Mouse (Mus musculus): ENCODE results near the gene Foxp1. TPM values are rescaled to one million over a fixed set of nuclear protein-coding genes. Genes with fewer than 3 reads are reported as not detected.

The Foxp1 gene
- polyA plus RNA-seq, 1 experiment from 2014 or later = 52.4 TPM

DNA sequence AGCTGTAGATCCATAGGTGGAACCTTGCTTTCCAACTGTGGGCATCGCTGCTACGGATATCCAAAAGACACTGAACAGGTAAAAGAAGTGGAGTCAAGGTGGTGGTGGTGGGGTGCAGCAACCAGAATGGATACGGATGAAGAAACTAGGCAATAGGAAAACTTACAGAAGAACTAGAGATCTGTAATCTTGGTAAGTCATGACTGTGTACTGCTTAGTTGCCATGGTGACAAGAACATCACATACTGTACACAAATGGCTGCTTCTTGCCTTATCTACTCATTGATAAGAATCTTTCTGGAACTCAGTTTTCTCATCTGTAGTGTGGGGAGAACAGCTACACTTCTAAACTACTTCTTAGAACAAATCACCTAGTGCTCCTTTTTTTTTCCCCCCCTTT, 302.0 kb downstream of the Foxp1 start:
- Histone ChIP-seq H3K9me3 (ENCODE audit: control insufficient read depth, low read length) (no peaks in the 10 kb centered on the region), H3K4me3 (ENCODE audit: low read depth, low read length) (no peak overlapping the region), H3K9ac (replicated peaks; ENCODE audit: low read depth, low read length) (no peak overlapping the region), H3K27me3 (ENCODE audit: control insufficient read depth, insufficient read depth, low read length) (no peaks in the 10 kb centered on the region), H3K4me1 (ENCODE audit: control insufficient read depth, insufficient read depth, low read length) (no peaks in the 10 kb centered on the region), H3K4me2 (ENCODE audit: low read depth, low read length) (no peak overlapping the region), H3K27ac (ENCODE audit: low read depth, low read length) (no peak overlapping the region), H3K36me3 (ENCODE audit: control insufficient read depth, insufficient read depth, low read length) (no peaks in the 10 kb centered on the region)
- 93% methylated on average over 3 of the region's 3 CpGs for WGBS
- ATAC-seq (ENCODE audit: low read depth) = no peak

DNA sequence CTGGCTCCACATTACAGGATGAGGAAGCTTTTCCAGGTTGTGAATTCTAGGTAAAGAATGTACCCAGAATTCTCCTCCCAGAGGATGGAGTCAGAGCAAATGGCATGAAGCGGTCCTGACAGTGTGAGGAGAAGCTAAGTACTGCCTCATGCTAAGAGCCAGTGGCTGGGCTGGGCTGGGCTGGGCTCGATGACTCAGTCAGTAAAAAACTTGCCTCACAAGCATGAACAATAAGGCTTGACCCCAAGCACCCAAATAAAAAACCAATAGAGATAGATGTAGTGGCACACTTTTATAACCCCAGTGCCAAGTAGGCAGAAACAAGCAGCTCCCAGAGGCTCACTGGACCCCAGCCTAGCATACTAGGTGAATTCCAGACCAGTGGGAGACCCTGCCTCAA, 304.7 kb downstream of the Foxp1 start:
- Histone ChIP-seq H3K36me3 (ENCODE audit: control insufficient read depth, insufficient read depth, low read length) (no peaks in the 10 kb centered on the region), H3K4me2 (ENCODE audit: low read depth, low read length) (no peak overlapping the region), H3K27me3 (ENCODE audit: control insufficient read depth, insufficient read depth, low read length) (no peaks in the 10 kb centered on the region), H3K27ac (ENCODE audit: low read depth, low read length) (no peak overlapping the region), H3K4me3 (ENCODE audit: low read depth, low read length) (no peak overlapping the region), H3K9ac (replicated peaks; ENCODE audit: low read depth, low read length) (no peak overlapping the region), H3K9me3 (ENCODE audit: control insufficient read depth, low read length) (no peaks in the 10 kb centered on the region), H3K4me1 (ENCODE audit: control insufficient read depth, insufficient read depth, low read length) (no peaks in the 10 kb centered on the region)
- 61% methylated on average over 2 of the region's 2 CpGs for WGBS
- no peak for ATAC-seq (ENCODE audit: low read depth)

DNA sequence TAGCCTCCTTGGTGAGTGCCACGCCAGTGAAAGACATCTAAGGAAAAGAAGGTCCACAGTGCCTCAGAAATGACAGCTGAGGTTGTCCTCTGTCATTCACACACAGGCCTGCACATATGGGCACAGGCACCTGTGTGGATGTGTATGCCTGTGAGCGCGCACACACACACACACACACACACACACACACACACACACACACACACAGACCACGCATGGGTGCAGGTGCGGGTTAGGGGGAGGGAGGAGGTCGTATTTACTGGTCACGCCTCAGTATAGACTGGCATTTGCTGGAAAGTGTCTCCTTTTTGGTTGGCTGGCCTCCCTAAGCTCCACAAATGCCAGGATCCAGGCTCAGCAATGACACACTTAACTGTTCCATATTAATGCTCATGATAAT, 305.4 kb downstream of the Foxp1 start:
- Histone ChIP-seq H3K4me2 (ENCODE audit: low read depth, low read length) (no peak overlapping the region), H3K9me3 (ENCODE audit: control insufficient read depth, low read length) (no peaks in the 10 kb centered on the region), H3K4me3 (ENCODE audit: low read depth, low read length) (no peak overlapping the region), H3K4me1 (ENCODE audit: control insufficient read depth, insufficient read depth, low read length) (no peaks in the 10 kb centered on the region), H3K9ac (replicated peaks; ENCODE audit: low read depth, low read length) (no peak overlapping the region), H3K27ac (ENCODE audit: low read depth, low read length) (no peak overlapping the region), H3K27me3 (ENCODE audit: control insufficient read depth, insufficient read depth, low read length) (no peaks in the 10 kb centered on the region), H3K36me3 (ENCODE audit: control insufficient read depth, insufficient read depth, low read length) (no peaks in the 10 kb centered on the region)
- no peak for ATAC-seq (ENCODE audit: low read depth)
- WGBS = 66% methylated on average over 7 of the region's 7 CpGs

DNA sequence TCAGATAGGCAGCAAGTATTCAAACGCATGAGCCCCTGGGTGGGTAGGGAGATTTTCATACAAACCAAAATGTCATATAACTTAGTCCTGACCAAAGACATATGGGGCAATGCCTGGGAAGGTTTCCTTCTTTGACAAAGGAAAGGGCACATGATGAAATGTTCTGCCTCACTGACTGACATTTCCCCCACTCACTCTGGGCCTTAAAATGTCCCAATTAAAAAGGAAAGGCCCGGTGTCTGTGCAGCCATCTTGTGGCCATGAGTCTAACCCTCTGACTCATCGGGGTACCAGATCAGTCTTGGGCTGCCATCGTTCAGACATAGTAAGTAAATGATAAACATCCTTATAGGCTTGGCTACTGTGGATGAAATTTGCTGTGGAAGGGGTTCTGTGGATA, 310.1 kb downstream of the Foxp1 start:
- 90% methylated on average over 4 of the region's 4 CpGs for WGBS
- Histone ChIP-seq H3K4me1 (ENCODE audit: control insufficient read depth, insufficient read depth, low read length) (0 out of 2 replicates have a peak, but pooled peaks cover under 1% of the 10 kb centered on the region), H3K4me3 (ENCODE audit: low read depth, low read length) (no peak overlapping the region), H3K27ac (ENCODE audit: low read depth, low read length) (no peak overlapping the region), H3K27me3 (ENCODE audit: control insufficient read depth, insufficient read depth, low read length) (no peaks in the 10 kb centered on the region), H3K9ac (replicated peaks; ENCODE audit: low read depth, low read length) (no peak overlapping the region), H3K36me3 (ENCODE audit: control insufficient read depth, insufficient read depth, low read length) (no peaks in the 10 kb centered on the region), H3K4me2 (ENCODE audit: low read depth, low read length) (no peak overlapping the region), H3K9me3 (ENCODE audit: control insufficient read depth, low read length) (no peaks in the 10 kb centered on the region)
- no peak for ATAC-seq (ENCODE audit: low read depth)

DNA sequence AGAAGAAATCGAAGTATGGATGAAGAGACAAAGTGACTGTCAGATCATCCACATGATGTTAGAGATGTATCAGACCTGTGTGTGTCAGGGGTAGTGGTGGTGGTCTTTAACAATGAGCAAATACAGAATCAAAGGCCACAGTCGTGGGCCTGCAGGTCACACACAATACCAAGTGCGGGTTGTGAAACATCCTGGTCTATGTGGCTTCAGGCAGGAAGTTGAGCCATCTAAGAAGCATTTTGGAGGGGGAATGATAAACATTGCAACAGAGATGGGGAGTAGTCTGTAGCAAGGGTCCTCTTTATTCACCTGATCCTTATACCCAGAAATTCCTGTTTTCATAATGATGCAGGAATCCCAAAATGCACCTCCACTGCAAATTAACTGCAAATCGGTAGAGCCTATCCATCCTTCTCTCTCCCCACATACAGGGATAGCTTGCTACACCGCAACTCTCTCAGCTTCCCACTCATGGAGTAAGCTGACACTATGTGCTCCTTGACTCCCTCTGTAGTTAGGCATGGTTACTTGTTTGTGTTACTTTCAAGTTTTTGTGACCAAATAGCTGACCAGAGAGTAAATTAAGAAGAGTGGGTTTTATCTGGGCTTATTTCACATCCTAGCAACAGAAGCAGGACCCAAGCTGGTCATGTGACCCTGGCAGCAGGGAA, 310.7 kb downstream of the Foxp1 start:
- Histone ChIP-seq H3K27ac (ENCODE audit: low read depth, low read length) (no peak overlapping the region), H3K9ac (replicated peaks; ENCODE audit: low read depth, low read length) (no peak overlapping the region), H3K36me3 (ENCODE audit: control insufficient read depth, insufficient read depth, low read length) (no peaks in the 10 kb centered on the region), H3K4me3 (ENCODE audit: low read depth, low read length) (no peak overlapping the region), H3K4me2 (ENCODE audit: low read depth, low read length) (no peak overlapping the region), H3K9me3 (ENCODE audit: control insufficient read depth, low read length) (no peaks in the 10 kb centered on the region), H3K4me1 (ENCODE audit: control insufficient read depth, insufficient read depth, low read length) (0 out of 2 replicates have a peak, but pooled peaks cover 5% of the 10 kb centered on the region), H3K27me3 (ENCODE audit: control insufficient read depth, insufficient read depth, low read length) (no peaks in the 10 kb centered on the region)
- WGBS = 87% methylated on average over 5 of the region's 5 CpGs
- ATAC-seq (ENCODE audit: low read depth) = no peak

DNA sequence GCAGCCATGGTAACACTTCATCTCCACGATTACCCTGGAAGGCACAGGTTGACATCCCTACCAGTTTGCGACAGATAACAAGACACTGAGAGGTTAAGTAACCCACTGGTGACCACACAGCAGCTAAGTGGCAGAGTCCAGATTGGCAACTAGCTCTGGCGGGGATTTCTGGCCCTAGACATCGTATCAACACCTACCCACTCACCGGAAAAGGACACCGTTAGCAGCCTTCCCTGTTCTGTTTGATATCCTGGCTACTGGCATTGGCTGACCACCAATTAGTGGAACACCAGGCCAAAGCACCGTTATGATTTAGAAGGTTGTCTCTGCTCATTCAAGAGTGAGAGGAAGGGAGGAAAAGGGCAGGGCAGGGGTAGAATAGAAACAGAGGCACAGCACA, 312.4 kb downstream of the Foxp1 start:
- Histone ChIP-seq H3K9ac (replicated peaks; ENCODE audit: low read depth, low read length) (no peak overlapping the region), H3K4me2 (ENCODE audit: low read depth, low read length) (no peak overlapping the region), H3K36me3 (ENCODE audit: control insufficient read depth, insufficient read depth, low read length) (no peaks in the 10 kb centered on the region), H3K27ac (ENCODE audit: low read depth, low read length) (no peak overlapping the region), H3K9me3 (ENCODE audit: control insufficient read depth, low read length) (no peaks in the 10 kb centered on the region), H3K4me1 (ENCODE audit: control insufficient read depth, insufficient read depth, low read length) (0 out of 2 replicates have a peak, but pooled peaks cover 9% of the 10 kb centered on the region), H3K4me3 (ENCODE audit: low read depth, low read length) (no peak overlapping the region), H3K27me3 (ENCODE audit: control insufficient read depth, insufficient read depth, low read length) (no peaks in the 10 kb centered on the region)
- no peak for ATAC-seq (ENCODE audit: low read depth)
- WGBS = 80% methylated on average over 7 of the region's 7 CpGs

DNA sequence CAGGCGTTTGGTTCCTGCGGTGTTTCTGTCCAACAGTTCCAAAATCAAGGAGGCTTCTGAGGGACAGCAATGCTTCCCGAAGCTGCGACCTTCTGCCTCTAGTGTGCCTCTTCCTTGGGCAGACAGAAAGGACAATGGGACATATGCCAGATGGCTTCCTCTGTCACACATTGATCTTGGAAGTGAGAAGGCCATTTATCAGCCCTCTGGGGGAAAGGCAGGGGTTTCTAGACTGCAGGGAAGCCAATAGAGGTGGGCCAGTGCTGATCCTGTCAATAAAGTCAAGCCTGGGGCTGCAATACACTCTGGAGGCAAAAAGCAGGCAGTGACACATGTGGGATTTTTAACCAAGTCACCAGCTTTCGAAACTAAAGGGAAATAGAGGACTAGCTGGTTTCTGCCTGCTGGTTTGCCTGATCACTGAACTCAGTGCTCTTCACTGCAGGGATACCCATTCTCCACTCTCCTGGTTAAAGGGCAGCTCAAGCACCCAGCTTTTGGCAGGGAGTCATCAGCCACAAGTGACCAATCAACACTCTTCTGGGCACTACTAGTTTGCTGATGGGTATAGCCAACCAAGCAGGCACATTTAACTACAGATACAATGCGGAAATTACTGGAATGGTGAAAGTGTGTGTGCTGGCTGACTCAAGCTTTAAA, 315.2 kb downstream of the Foxp1 start:
- no peaks in the 10 kb centered on the region for H3K27me3 ChIP-seq (ENCODE audit: control insufficient read depth, insufficient read depth, low read length)
- 23% methylated on average over 6 of the region's 6 CpGs for WGBS
- no peak overlapping the region for H3K27ac ChIP-seq (ENCODE audit: low read depth, low read length)
- no peak overlapping the region for H3K9ac ChIP-seq (replicated peaks; ENCODE audit: low read depth, low read length)
- H3K4me2 ChIP-seq (ENCODE audit: low read depth, low read length) = no peak overlapping the region
- no peak overlapping the region for H3K4me3 ChIP-seq (ENCODE audit: low read depth, low read length)
- peaks cover 23% of the 10 kb centered on the region; the same call in 1 of the 2 replicates for H3K4me1 ChIP-seq (ENCODE audit: control insufficient read depth, insufficient read depth, low read length)
- no peaks in the 10 kb centered on the region for H3K9me3 ChIP-seq (ENCODE audit: control insufficient read depth, low read length)
- ATAC-seq (ENCODE audit: low read depth) = no peak
- H3K36me3 ChIP-seq (ENCODE audit: control insufficient read depth, insufficient read depth, low read length) = no peaks in the 10 kb centered on the region

DNA sequence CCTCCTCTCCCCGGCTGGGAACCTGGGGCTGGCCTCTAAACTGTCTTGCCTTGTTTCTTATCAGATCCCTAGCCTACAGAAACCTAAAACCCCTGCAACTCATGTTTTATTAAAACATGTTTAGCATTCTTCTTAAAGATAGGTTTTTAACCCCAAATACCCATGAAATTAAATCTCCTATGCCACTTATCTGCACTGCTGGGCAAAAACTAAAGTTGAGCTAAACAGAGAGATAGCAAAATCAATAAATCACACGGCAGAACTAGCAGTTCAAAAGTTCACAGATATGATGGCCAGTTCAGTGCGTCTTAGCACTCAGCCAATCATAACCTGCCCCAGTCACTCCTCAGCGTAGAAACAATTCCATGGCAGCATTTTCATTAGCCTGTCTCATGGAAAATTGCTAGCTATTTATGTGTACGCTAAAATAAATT, 316.1 kb downstream of the Foxp1 start:
- H3K4me3 ChIP-seq (ENCODE audit: low read depth, low read length) = no peak overlapping the region
- no peaks in the 10 kb centered on the region for H3K27me3 ChIP-seq (ENCODE audit: control insufficient read depth, insufficient read depth, low read length)
- 22% methylated on average over 5 of the region's 5 CpGs for WGBS
- no peak overlapping the region for H3K4me2 ChIP-seq (ENCODE audit: low read depth, low read length)
- peaks cover 28% of the 10 kb centered on the region; the same call in 1 of the 2 replicates for H3K4me1 ChIP-seq (ENCODE audit: control insufficient read depth, insufficient read depth, low read length)
- no peak for ATAC-seq (ENCODE audit: low read depth)
- H3K9ac ChIP-seq (replicated peaks; ENCODE audit: low read depth, low read length) = no peak overlapping the region
- no peak overlapping the region for H3K27ac ChIP-seq (ENCODE audit: low read depth, low read length)
- no peaks in the 10 kb centered on the region for H3K9me3 ChIP-seq (ENCODE audit: control insufficient read depth, low read length)
- H3K36me3 ChIP-seq (ENCODE audit: control insufficient read depth, insufficient read depth, low read length) = no peaks in the 10 kb centered on the region

DNA sequence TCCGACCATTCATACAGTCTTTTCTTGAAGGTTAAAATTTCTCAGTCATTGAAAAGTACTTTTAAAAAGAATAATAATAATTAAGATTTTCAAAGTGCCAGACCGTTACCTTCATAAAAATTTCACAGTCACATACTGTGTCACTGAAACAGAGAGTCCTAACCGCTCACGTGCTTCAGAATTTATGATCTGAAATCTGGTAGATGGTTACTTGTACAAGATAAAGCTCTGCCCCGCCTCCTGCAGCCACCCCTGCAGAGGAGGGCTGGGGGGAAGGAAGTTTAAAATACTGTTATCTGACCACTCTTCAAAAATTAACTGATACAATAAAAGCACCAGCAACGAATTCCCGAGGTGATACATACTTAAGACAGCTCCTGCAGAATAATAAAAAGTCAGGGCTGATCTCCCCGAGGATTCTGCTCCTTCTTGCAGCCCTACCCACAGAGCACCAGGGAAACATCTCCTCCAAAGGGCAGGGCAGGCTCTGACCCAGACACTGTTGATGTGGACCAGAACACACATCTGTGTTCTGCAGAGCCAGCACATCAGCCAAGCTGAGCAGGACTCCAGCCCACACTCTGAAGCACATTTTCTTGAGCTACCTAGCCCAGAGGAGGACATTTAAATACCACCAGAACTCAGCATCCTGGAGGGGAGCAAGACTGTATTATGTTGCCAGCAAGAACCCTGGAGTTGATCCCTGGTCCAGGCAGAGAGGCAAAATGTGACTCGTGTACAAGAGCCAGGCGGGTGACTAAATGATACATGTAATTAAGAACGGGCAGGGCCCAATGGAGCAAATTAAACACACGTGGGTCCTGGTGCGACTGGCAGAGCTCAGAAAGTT, 316.7 kb downstream of the Foxp1 start:
- WGBS = 19% methylated on average over 13 of the region's 13 CpGs
- H3K4me1 ChIP-seq (ENCODE audit: control insufficient read depth, insufficient read depth, low read length) = peaks cover 34% of the 10 kb centered on the region
- H3K36me3 ChIP-seq (ENCODE audit: control insufficient read depth, insufficient read depth, low read length) = no peaks in the 10 kb centered on the region
- no peaks in the 10 kb centered on the region for H3K27me3 ChIP-seq (ENCODE audit: control insufficient read depth, insufficient read depth, low read length)
- H3K4me2 ChIP-seq (ENCODE audit: low read depth, low read length) = no peak overlapping the region
- no peak overlapping the region for H3K27ac ChIP-seq (ENCODE audit: low read depth, low read length)
- no peak overlapping the region for H3K4me3 ChIP-seq (ENCODE audit: low read depth, low read length)
- H3K9ac ChIP-seq (replicated peaks; ENCODE audit: low read depth, low read length) = no peak overlapping the region
- H3K9me3 ChIP-seq (ENCODE audit: control insufficient read depth, low read length) = no peaks in the 10 kb centered on the region
- no peak for ATAC-seq (ENCODE audit: low read depth)
